Mouse (Mus musculus) thymus, adult 2 months (tissue): ENCODE results near the gene Stk10. TPM values are rescaled to one million over a fixed set of nuclear protein-coding genes. Genes with fewer than 3 reads are reported as not detected.
A peak's percentile ranks its signal among the peaks of the same experiment; 100 is the strongest.

ENCODE experiments used
- DNase-seq: peaks from one replicate; pipeline ENCODE4 v3.0.0; 2021
- H3K27ac ChIP-seq: fragments of 200-500 bp; 2 replicates; pipeline ENCODE4 v1.5.1; 2012; ENCODE audit warnings: low read length, control low read depth; ENCODE audit not compliant: control insufficient read depth, insufficient read depth
- H3K27me3 ChIP-seq: fragments of 200-500 bp; 2 replicates; pipeline ENCODE4 v1.6.1; 2012; ENCODE audit warnings: mild to moderate bottlenecking, low read length, moderate library complexity, mixed read lengths; ENCODE audit not compliant: control insufficient read depth, insufficient read depth
- H3K36me3 ChIP-seq: fragments of 200-500 bp; 2 replicates; pipeline ENCODE4 v1.6.1; 2012; ENCODE audit warnings: mild to moderate bottlenecking, low read length, moderate library complexity; ENCODE audit not compliant: control insufficient read depth, insufficient read depth
- H3K4me1 ChIP-seq: fragments of 200-500 bp; replicated peaks from 2 replicates; pipeline ENCODE4 v1.6.1; 2012; ENCODE audit warnings: low read length; ENCODE audit not compliant: control insufficient read depth, insufficient read depth
- H3K4me3 ChIP-seq: fragments of 200-500 bp; 2 replicates; pipeline ENCODE4 v1.5.1; 2012; ENCODE audit warnings: mild to moderate bottlenecking, low read length, control low read depth, moderate library complexity; ENCODE audit not compliant: control insufficient read depth, insufficient read depth
- CTCF ChIP-seq: fragments of 200-500 bp; IDR thresholded peaks from 2 replicates; pipeline ENCODE4 v1.5.1; 2012; ENCODE audit warnings: mild to moderate bottlenecking, control low read depth, low read length, moderate library complexity, borderline replicate concordance; ENCODE audit not compliant: control insufficient read depth, poor library complexity, insufficient read depth; ENCODE audit errors: extremely low read depth
- POLR2A ChIP-seq: fragments of 200-500 bp; IDR thresholded peaks from 2 replicates; pipeline ENCODE4 v1.6.1; 2012; ENCODE audit warnings: mild to moderate bottlenecking, low read length, control low read depth, moderate library complexity; ENCODE audit not compliant: control insufficient read depth, poor library complexity, insufficient read depth; ENCODE audit errors: extremely low read depth
- WGBS: fragments of 180-500 bp; shearing (Covaris S2); methylation state at CpG from one replicate; pipeline ENCODE4 v1.1.7; 2018; 5-methylcytosine and 5-hydroxymethylcytosine counted together
- polyA plus RNA-seq: library from polyadenylated mRNA; depleted of rRNA; stranded (reverse); fragments of >200 nt; gene quantifications from 2 replicates; pipeline ENCODE4 v1.2.3, GENCODE M21; 2012

Gene Stk10
- polyA plus RNA-seq, 1 experiment: 50.3 TPM

DNA sequence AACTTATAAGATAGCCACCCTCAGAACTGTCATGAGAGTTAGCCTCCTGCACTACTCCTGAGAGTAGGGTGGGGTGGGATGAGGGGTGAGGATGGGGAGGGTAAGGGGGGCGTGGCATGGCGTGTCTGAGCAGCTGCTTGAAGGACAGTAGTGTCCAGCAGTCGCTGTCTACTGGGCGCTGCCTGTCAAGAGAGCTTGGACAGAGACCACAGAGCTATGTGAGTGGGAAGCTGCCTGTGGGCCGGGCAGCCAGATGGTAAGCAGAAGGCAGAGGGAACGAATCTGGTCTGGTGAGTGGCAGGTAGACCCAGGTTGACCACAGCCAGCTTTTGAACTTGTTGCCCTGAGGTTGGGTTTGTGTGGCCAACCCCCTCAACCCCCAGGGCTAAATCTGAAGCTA lies 7.4 kb downstream of the Stk10 start:
- no peak for DNase-seq
- TF ChIP-seq POLR2A (no peak), CTCF (no peak)
- no peak overlapping the region for H3K4me3 ChIP-seq
- H3K27ac ChIP-seq: no peak overlapping the region
- H3K27me3 ChIP-seq: no peaks in the 10 kb centered on the region
- 75% methylated on average over 6 of the region's 6 CpGs for WGBS
- H3K4me1 ChIP-seq: peaks cover 68% of the 10 kb centered on the region
- H3K36me3 ChIP-seq: no peaks in the 10 kb centered on the region

DNA sequence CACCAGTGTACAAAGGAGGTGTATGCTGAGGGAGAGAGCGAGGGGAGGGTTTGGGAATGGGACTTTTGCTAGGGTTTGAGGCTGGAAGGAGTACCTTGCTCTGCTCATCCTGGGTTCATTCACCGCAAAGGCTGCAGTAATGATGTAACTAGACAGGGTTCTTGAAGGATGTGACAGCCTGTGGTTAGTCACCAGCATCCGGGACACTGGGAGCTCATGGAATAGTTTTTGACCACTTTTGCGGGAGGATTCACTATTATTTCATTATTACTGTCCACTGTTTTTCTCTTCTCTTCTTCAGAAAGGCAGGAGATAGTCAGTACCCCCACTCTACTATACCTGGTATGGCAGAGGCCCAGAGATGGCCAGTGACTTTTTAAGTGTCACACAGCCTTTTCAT lies 9.1 kb downstream of the Stk10 start:
- H3K27ac ChIP-seq: peak overlapping the region; percentile 88
- DNase-seq: no peak

DNA sequence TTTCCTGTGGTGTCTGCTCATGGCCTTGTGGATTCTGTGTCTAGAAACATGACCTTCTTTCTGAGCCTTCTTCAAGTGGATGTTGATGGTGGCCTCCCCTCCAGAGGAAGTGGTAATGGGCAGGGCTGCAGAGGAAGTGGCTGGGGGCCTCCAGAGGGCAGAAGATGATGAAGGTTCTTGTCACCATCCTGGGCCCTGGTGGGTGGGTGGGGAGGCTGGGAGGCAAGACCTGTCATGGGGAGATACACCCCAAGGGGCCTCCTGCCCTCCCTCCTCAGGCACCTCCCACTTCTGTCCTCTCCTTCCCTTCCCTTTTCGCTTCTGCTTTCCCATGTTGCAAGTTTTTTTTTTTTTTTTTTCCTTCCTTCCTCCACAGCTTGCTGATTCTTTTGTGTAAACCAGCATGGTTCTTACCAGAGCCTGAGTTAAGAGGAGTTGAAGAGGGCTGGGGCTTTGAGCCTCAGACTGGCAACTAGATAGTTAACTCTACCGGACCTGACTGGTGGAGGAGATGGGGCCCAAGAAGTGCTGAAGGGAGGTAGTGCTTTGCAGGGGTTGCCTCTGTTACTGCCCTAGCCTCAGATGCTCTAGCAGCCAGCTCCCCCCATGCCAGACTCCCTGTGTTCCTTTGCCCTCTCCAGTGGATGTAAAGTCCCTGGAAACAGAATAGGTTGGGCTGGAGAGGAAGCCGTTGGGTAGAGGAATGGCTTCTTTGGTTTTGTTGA lies 9.7 kb downstream of the Stk10 start:
- peaks cover 60% of the 10 kb centered on the region for H3K4me1 ChIP-seq
- WGBS: 17% methylated on average over 3 of the region's 3 CpGs
- H3K27me3 ChIP-seq: no peaks in the 10 kb centered on the region
- peak overlapping the region; percentile 88 for H3K27ac ChIP-seq
- TF ChIP-seq POLR2A (no peak), CTCF (no peak)
- no peak overlapping the region for H3K4me3 ChIP-seq
- DNase-seq: peak; percentile 72
- no peaks in the 10 kb centered on the region for H3K36me3 ChIP-seq

More for the DNA sequence above, 9.1 kb downstream of the Stk10 start:
- no peak overlapping the region for H3K4me3 ChIP-seq
- WGBS: 40% methylated on average over 4 of the region's 4 CpGs
- TF ChIP-seq POLR2A: no peak
- TF ChIP-seq CTCF: no peak
- peaks cover 62% of the 10 kb centered on the region for H3K4me1 ChIP-seq
- H3K36me3 ChIP-seq: no peaks in the 10 kb centered on the region
- H3K27me3 ChIP-seq: no peaks in the 10 kb centered on the region

DNA sequence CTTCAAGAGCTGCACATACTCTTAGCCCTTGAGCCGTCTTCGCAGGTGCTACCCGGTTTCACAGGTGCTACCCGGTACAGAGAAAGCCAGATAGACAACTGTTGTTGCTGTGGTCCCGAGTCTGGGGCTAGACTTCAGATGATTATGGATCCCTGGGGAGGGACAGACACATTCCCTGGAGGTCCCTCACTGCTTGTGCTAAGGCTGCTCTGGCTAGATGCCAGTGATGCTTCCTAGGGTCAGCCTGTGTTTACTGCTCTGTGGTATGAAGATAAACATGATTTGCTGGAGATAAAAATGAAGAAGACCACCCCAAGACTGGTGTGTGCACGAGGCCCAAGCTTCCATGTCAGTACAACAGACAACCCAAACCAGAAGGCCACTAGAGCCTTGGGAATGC lies 10.9 kb downstream of the Stk10 start:
- no peaks in the 10 kb centered on the region for H3K36me3 ChIP-seq

DNA sequence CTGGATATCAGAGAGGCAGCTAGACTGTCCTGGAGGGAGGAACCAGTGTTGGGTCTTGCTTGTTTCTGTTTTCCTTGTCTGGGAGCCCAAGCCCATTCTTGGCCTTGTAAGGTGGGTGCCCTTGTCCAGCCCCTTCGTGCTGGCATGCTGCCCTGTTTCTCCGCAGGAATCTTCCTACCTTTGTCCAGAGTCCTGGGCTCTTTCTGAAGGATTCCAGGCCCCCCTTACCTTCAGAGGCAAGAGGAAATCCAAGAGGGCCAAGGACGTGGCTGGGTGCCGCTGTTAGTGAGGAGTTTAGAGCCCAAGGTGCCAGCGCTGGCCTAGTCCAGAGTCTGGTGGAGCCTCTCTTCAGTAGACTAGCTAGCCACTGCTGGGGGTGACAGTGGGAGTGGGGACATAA lies 11.4 kb downstream of the Stk10 start:
- no peak for DNase-seq
- TF ChIP-seq CTCF (no peak), POLR2A (no peak)
- Histone ChIP-seq H3K4me3 (no peak overlapping the region), H3K27ac (no peak overlapping the region), H3K27me3 (no peaks in the 10 kb centered on the region), H3K4me1 (peaks cover 44% of the 10 kb centered on the region), H3K36me3 (no peaks in the 10 kb centered on the region)
- WGBS: 94% methylated on average over 5 of the region's 5 CpGs

More for the DNA sequence above, 10.9 kb downstream of the Stk10 start:
- no peak for DNase-seq
- H3K4me3 ChIP-seq: no peak overlapping the region
- WGBS: 87% methylated on average over 6 of the region's 6 CpGs
- TF ChIP-seq CTCF (no peak), POLR2A (no peak)
- peaks cover 48% of the 10 kb centered on the region for H3K4me1 ChIP-seq
- no peaks in the 10 kb centered on the region for H3K27me3 ChIP-seq
- H3K27ac ChIP-seq: no peak overlapping the region

DNA sequence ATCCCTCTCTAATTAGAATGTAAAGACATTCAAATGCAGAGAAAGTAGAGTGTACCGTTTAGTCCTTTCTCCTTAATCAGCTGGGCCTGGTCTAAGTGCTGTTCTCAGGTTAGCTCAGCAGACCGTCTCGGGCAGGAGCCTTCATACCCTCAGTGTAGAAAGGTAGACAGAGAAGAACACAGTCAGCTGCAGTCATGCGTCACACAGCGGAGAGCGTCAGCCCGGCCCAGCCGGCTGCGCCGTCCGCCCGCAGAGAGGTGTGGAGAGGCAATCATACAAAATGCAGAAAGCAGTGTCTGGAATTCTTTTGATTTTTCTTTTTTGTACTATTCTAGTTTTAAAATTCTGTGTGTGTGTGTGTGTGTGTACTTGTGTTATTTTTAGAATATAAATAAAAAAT lies 12.5 kb downstream of the Stk10 start:
- DNase-seq: no peak
- WGBS: 95% methylated on average over 12 of the region's 12 CpGs
- Histone ChIP-seq H3K27me3 (no peaks in the 10 kb centered on the region), H3K27ac (no peak overlapping the region), H3K36me3 (no peaks in the 10 kb centered on the region), H3K4me3 (no peak overlapping the region), H3K4me1 (peaks cover 42% of the 10 kb centered on the region)
- no peak for TF ChIP-seq CTCF

DNA sequence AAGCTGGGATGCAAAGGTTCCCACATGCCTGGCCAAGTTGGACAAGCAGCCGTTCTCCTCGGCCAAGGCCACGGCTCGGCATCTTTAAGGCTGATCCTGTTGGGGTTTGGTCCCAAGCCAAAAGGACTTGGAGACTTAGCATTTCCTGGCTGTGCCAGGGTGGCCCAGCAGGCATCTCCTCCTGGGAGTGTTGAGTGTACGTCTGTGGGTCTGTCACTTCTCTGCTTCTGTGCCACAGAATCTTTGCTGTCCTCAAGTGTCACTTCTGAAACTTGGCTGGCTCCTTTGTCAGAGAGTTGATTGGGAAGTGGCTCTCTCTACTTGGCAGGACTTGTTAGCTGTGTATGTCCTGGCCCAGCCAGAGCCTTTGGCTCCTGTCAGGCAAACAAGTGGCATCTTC lies 13.4 kb downstream of the Stk10 start:
- 94% methylated on average over 5 of the region's 5 CpGs for WGBS
- H3K4me1 ChIP-seq: peaks cover 43% of the 10 kb centered on the region
- H3K27ac ChIP-seq: no peak overlapping the region
- no peaks in the 10 kb centered on the region for H3K36me3 ChIP-seq
- no peaks in the 10 kb centered on the region for H3K27me3 ChIP-seq
- TF ChIP-seq POLR2A (no peak), CTCF (no peak)
- no peak for DNase-seq
- H3K4me3 ChIP-seq: no peak overlapping the region
